Comparison of ENCODE assay signal across 8 mouse cellular contexts in genomic region chr2:175141993-175142295, GRCm38 (mm10). TPM values are rescaled to one million over a fixed set of nuclear protein-coding genes. Genes with fewer than 3 reads are reported as not detected.
DNase-seq lines count a peak whose midpoint lies in the region; ATAC-seq and TF ChIP-seq lines count a peak whose summit lies in the region.
"Not testable (repeated sequence)": the region's sequence is repeated elsewhere in the genome, so short reads cannot be mapped to it uniquely, and the experiment has no call there.

TSS of gene Gm14399 (minus strand) at chr2:175142012.

- ATAC-seq in heart, embryonic 11.5 days (replicated peaks; ENCODE audit: insufficient number of reproducible peaks, low FRiP score, low TSS enrichment); intestine, embryonic 15.5 days; liver, embryonic 12.5 days; stomach, embryonic 14.5 days (ENCODE audit: insufficient number of reproducible peaks, insufficient read depth, low FRiP score, low read depth): not testable (repeated sequence)

- WGBS in heart, embryonic 11.5 days (ENCODE audit: insufficient replicate concordance) = 0% methylated on average over 1 of the region's 2 CpGs
- WGBS in intestine, embryonic 15.5 days = 9% methylated on average over 1 of the region's 2 CpGs
- 6% methylated on average over 1 of the region's 2 CpGs for WGBS in liver, embryonic 12.5 days (ENCODE audit: insufficient replicate concordance)
- WGBS in midbrain, embryonic 10.5 days = 11% methylated on average over 1 of the region's 2 CpGs
- 10% methylated on average over 1 of the region's 2 CpGs for WGBS in stomach, embryonic 14.5 days

- peak within 1 kb of the TSS; percentile 59 for H3K4me3 ChIP-seq in embryonic fibroblast, embryonic 13.5 days (ENCODE audit: insufficient read depth, low read length)
- peak within 1 kb of the TSS; percentile 47 for H3K4me3 ChIP-seq in heart, embryonic 11.5 days (ENCODE audit: low read depth, low read length)
- peak within 1 kb of the TSS; percentile 49 for H3K4me3 ChIP-seq in intestine, embryonic 15.5 days (replicated peaks)
- H3K4me3 ChIP-seq in liver, embryonic 12.5 days = peak within 1 kb of the TSS; percentile 54
- peak within 1 kb of the TSS; percentile 55 for H3K4me3 ChIP-seq in midbrain, embryonic 10.5 days
- H3K4me3 ChIP-seq in stomach, embryonic 14.5 days (ENCODE audit: low read depth, low read length) = peak within 1 kb of the TSS; percentile 32

- not testable (repeated sequence) for DNase-seq in adrenal gland, postnatal 10 days; midbrain, embryonic 10.5 days (ENCODE audit: low spot score)
- peak; percentile 21 for DNase-seq in left cerebral cortex, adult 11 months (ENCODE audit: low spot score)

- TF ChIP-seq CTCF in embryonic fibroblast, embryonic 13.5 days (IDR thresholded peaks at IDR 0.05; ENCODE audit: borderline replicate concordance, insufficient read depth, low read length) = not testable (repeated sequence)

- H3K9ac ChIP-seq in heart, embryonic 11.5 days (ENCODE audit: low read depth, low read length) = 0 out of 2 replicates have a peak within 1 kb of the TSS, but pooled peaks have one; percentile 39
- H3K9ac ChIP-seq in intestine, embryonic 15.5 days = peak within 1 kb of the TSS; percentile 30; the same call in 1 of the 2 replicates
- peak within 1 kb of the TSS; percentile 44; the same call in 1 of the 2 replicates for H3K9ac ChIP-seq in liver, embryonic 12.5 days
- H3K9ac ChIP-seq in stomach, embryonic 14.5 days (replicated peaks; ENCODE audit: low read depth, low read length) = not testable (repeated sequence)

- peak within 1 kb of the TSS; percentile 38; the same call in 1 of the 2 replicates for H3K4me2 ChIP-seq in heart, embryonic 11.5 days
- peak within 1 kb of the TSS; percentile 49 for H3K4me2 ChIP-seq in intestine, embryonic 15.5 days (replicated peaks)
- peak within 1 kb of the TSS; percentile 55 for H3K4me2 ChIP-seq in liver, embryonic 12.5 days
- not testable (repeated sequence) for H3K4me2 ChIP-seq in stomach, embryonic 14.5 days (replicated peaks; ENCODE audit: low read depth, low read length)

- TF ChIP-seq POLR2A in embryonic fibroblast, embryonic 13.5 days (IDR thresholded peaks at IDR 0.05; ENCODE audit: low read depth, low read length) = not testable (repeated sequence)

- H3K27me3 ChIP-seq in heart, embryonic 11.5 days (ENCODE audit: control insufficient read depth, insufficient read depth, low read length); intestine, embryonic 15.5 days (replicated peaks); liver, embryonic 12.5 days (replicated peaks); midbrain, embryonic 10.5 days (ENCODE audit: low read depth, poor library complexity, severe bottlenecking); stomach, embryonic 14.5 days (ENCODE audit: control insufficient read depth, insufficient read depth, low read length): not testable (repeated sequence)

- not testable (repeated sequence) for H3K9me3 ChIP-seq in heart, embryonic 11.5 days (replicated peaks; ENCODE audit: control insufficient read depth, low read length); intestine, embryonic 15.5 days; liver, embryonic 12.5 days (replicated peaks); midbrain, embryonic 10.5 days (replicated peaks); stomach, embryonic 14.5 days (ENCODE audit: control insufficient read depth, low read depth, low read length)

- not testable (repeated sequence) for H3K4me1 ChIP-seq in embryonic fibroblast, embryonic 13.5 days (ENCODE audit: control insufficient read depth, insufficient read depth, low read length); heart, embryonic 11.5 days (ENCODE audit: control insufficient read depth, insufficient read depth, low read length); intestine, embryonic 15.5 days (replicated peaks); liver, embryonic 12.5 days; midbrain, embryonic 10.5 days; stomach, embryonic 14.5 days (ENCODE audit: control insufficient read depth, insufficient read depth, low read length)

- not testable (repeated sequence) for H3K36me3 ChIP-seq in heart, embryonic 11.5 days (ENCODE audit: control insufficient read depth, insufficient read depth, low read length); intestine, embryonic 15.5 days; liver, embryonic 12.5 days; midbrain, embryonic 10.5 days; stomach, embryonic 14.5 days (ENCODE audit: control insufficient read depth, insufficient read depth, low read length)

- H3K27ac ChIP-seq in embryonic fibroblast, embryonic 13.5 days (ENCODE audit: insufficient read depth, low read length); heart, embryonic 11.5 days (ENCODE audit: low read depth, low read length); intestine, embryonic 15.5 days; liver, embryonic 12.5 days; stomach, embryonic 14.5 days (ENCODE audit: low read length): not testable (repeated sequence)
- 0 out of 2 replicates have a peak within 1 kb of the TSS, but pooled peaks have one; percentile 38 for H3K27ac ChIP-seq in midbrain, embryonic 10.5 days (replicated peaks)

RNA-seq across cellular contexts. Expression of gene Gm14399, which starts in this region (rescaled TPM):
- total RNA-seq in adrenal gland, postnatal 10 days (2021) = 10 to 100 TPM; 10.9 to 15.9 TPM
- polyA plus RNA-seq in embryonic fibroblast, embryonic 13.5 days (2011; ENCODE audit: insufficient read length, low read depth, missing spikeins) = 19.8 and 25.6 TPM in 2 replicates
- 6.5 TPM in 2 replicates for polyA plus RNA-seq in heart, embryonic 11.5 days (2014; fragmentation: Nextera tagmentation; extraction: Ambion mirVana)
- 3.9 and 5.1 TPM in 2 replicates for polyA plus RNA-seq in intestine, embryonic 15.5 days (2015; fragmentation: Nextera tagmentation; extraction: Ambion mirVana)
- polyA plus RNA-seq in liver, embryonic 12.5 days (2016; fragmentation: Nextera tagmentation; extraction: Ambion mirVana) = 2.0 and 3.4 TPM in 2 replicates
- 8.2 TPM in 2 replicates for polyA plus RNA-seq in midbrain, embryonic 10.5 days (2016; fragmentation: Nextera tagmentation; extraction: Ambion mirVana)
- polyA plus RNA-seq in stomach, embryonic 14.5 days (2014; fragmentation: Nextera tagmentation; extraction: Ambion mirVana) = 8.1 and 9.6 TPM in 2 replicates
